Mouse (Mus musculus): ENCODE measurements around the gene Rbfox2. TPM values are rescaled to one million over a fixed set of nuclear protein-coding genes. Genes with fewer than 3 reads are reported as not detected.
A peak's percentile ranks its signal among the peaks of the same experiment; 100 is the strongest.

Rbfox2 gene
- total RNA-seq, 2 experiments from 2014 or later, result 54.4 to 64.7 TPM

DNA sequence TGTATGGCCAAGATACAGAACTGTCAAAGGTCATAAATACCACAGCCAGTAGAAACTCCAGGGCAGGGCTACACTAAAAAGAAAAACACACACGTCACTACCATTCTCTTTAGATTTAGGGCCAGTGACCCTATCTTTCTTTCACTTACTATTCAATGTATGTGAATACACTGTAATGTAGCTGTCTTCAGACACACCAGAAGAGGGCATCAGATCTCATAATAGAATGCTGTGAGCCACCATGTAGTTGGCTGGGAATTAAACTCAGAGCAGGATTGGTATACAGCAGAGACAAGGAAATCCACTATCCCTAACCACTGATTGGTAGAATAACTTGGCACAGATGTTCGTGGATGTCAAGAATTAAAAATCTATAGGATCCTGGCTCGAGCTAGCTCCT, 76.7 kb downstream of the Rbfox2 start:
- DNase-seq, result no peak

DNA sequence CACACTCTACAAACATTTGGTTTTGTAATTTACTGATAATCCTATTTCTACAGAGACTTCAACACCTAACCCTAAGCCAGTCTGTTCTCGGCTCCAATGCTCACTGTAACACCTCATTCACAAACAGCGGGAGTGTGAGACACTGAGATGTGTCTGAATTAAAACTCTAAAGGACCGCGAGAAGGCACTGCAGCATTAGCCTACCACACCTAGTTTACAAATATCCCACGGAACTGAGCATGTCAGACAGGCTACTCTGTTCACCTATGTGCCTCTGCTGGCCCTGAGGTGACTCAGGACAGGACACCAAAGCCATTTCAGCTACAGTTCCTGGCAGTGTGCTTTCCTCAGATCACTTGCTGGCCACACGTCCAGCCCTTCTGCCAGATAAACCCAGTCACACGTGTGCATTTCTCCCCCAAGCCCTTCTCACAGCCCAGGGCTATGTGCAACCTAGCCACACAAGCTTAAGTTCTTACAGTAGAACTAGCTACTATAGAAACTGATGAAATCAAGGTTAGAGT, 79.9 kb downstream of the Rbfox2 start:
- DNase-seq, result no peak

DNA sequence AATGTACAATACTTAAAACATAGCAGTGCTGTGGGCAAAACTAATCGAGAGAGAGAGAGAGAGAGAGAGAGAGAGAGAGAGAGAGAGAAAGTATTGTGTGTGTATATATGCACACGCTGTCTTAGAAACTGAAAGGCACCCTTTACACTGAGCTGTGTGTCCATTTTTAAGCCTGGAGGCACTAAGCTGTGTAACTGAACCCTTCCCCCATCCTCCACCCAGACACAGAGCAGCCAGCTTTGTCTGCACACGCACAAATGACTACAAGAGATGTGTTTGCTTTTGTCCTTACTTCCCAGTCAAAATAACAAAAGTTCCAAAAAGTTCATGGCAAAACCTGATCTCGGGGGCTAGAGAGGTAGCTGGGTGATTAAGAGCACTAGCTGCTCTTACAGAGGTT, 80.9 kb downstream of the Rbfox2 start:
- no peak for DNase-seq

DNA sequence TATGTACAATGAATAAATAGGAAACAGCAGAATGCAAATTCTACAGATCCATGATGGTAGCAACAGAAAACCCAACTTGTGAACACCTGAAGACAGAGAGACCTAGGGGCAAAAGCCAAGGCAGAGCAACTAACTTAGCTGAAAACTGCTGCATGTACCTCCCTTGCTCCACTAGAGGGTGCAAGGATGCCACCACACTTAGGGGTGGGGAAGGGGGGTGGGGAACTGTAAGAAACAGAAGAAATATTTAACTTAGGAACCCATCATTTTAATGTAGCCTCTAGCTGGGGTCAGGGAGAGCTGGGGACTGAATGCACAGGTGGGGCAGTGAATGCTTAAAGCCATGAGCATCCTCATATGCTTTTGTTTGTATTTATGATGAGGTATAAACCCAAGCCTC, 81.5 kb downstream of the Rbfox2 start:
- DNase-seq, result peak; percentile 31 to 43

DNA sequence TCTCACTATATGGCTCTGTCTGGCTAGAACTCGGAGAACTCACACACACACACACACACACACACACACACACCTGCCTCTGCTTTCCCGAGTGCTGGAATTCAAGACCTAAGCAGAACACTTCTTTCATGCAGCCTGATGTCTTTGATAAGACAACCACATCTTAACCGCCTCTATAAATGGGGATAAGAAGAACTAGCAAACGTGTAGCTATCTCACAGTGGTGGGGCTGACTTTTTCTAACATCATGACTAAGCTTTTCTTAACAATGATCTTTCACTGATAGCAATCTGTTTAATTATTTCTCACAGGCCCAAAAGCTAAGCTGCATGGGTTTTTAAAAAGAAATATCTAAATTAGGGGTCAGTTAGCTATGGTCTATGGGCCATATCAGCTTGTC, 86.0 kb downstream of the Rbfox2 start:
- DNase-seq, result no peak

DNA sequence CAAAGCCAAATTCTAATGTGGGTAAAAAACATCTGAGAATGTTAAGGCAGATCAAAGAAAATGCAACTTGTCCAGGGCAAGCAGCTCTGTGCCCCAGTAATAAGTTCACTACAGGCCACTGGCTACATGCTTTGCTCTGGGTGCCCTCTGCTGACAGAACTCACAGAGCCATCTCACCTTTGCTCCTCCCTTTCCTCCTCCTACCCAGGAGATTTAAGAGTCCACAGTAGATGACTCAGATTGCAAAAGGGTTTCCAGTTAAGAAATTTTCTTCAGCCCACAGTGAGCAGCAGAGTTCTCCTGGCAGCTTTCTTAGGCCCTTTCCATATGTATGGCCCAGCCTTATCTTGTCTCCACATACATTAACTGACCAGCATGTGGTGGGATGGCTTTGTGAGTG, 86.7 kb downstream of the Rbfox2 start:
- peak; percentile 75 to 80 for DNase-seq

DNA sequence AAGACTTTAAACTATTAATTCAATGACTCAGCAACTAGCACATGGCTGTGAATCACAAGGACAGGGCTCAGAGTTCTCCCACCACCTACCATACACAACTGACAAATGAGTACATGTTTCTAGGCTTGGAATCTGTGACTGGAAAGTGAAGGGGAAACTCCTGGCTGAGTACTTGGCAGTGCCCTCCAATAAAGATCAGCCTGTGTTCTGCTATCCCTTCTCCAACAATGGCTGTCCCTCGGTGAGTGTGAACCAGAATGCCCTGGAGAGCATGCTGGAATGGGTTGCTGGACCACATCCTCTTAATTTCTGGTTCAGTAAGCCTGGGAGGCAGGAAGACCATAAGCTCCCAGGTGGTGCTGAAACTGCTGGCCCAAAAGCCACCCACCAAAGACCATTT, 87.2 kb downstream of the Rbfox2 start:
- peak; percentile 13 to 33 for DNase-seq

DNA sequence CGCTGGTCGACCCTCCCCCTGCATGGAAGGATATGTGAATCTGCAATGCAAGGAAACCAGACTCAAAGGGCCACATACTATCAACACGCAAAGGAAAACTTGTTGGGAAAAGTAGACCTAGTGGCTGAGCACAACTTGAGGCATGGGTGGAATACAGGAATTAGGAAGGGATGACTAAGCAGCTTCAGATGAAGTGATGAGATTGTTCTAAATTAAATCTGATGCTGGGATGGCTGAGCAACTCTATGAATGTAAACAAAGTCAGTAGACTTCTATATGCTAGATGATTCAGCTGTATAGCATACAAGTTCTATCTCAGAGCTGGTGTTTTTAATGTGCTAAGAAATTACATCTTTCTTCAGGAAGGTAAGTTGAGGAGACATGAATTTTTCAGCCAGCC, 88.8 kb downstream of the Rbfox2 start:
- no peak for DNase-seq

DNA sequence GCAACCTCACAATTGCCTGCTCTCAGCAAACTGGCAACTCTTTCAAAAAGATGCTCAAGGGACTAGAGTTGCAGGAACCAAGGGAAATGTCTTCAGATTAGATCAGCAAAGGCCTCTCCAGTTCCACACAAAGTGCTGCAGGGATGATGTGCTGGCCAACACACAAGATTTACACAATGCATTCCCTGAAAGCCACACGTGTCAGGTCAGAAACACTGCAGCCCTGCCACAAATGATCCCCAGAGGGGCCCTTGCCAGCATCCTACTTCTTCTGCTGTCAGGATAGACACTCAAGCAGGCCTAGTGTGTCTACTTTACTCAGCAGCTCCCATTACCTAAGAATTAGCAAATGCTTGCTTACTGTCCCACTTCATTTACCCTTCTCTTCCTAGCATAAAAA, 89.3 kb downstream of the Rbfox2 start:
- no peak for DNase-seq

DNA sequence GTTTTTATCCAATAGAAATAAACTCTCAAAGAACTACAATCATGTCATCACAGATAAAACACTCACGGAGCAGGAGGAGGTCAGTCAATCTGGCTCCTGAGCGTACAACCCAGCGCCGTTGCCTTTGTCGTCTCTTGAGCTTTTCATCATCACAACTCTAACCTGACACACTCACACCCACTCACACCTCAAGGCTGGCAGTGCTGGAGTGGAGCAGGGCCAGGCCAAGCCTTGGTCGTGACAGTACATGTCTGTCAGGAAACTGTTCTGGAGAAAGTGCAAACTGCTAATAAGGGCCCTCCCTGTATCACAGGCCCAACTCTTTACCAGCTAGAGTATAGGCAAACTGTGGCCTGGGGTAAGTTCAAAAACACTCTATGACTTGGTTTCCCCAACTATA, 90.1 kb downstream of the Rbfox2 start:
- DNase-seq, result no peak

DNA sequence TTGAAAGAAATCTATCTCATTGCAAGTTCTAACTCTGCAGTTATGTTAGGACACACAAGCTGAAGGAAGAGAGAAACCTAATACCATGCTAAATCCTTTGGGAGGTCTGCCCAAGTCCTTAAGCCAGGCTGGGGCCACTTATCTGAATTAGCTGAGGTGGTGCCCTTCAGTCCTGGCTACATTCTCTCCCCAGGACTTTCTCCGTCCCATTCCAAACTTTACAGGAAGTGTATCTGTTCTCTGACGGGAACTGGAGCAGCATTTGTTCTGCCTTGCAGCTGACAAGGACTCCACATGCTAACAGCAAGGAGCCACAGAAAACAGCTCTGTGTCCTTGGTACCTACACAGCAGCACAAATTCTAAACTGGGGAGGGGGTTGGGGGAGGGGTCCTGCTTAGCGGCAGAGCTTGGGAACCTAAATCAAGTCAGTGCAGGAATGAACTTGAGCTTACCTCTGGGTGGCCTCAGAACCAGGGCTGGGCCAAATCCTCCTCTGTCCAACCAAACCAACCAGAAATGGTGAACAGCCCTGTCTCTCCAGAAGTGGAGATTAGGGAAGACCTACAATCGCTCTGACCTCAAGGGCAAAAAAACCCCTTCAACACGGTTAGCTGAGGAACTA, 91.5 kb downstream of the Rbfox2 start:
- DNase-seq, result no peak

DNA sequence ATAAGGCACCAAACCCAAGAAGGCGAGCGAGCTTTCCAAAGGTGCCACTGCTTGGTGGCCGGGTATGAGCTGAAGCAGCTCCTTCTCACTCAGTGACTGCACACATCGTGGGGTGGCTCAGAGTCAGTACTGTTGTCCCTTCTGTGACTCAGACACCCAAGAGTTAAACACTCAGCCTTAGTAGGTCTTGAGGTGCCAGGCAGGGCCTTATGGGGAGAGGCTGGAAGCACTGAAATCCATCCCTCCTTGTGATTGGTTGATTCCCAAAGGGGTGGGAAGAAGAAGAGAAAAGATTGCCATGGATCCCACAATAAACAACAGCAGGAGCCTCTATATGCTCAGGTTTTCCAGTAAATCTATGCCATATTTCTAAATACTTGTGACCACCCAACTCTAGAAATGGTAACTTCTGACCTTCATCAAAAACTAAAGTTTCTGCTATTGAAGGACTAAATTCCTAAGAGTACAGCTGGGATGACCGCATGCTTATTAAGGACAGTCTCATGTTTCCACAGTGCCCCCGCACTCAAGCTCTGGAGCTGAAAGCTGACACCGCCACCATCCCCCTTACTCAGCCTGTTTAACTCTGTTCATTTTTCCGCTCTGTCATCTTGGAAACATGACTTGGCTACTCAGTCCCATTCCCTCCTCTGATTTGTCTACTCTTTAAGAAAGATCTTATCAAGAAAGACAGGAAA, 92.2 kb downstream of the Rbfox2 start:
- DNase-seq, result no peak

DNA sequence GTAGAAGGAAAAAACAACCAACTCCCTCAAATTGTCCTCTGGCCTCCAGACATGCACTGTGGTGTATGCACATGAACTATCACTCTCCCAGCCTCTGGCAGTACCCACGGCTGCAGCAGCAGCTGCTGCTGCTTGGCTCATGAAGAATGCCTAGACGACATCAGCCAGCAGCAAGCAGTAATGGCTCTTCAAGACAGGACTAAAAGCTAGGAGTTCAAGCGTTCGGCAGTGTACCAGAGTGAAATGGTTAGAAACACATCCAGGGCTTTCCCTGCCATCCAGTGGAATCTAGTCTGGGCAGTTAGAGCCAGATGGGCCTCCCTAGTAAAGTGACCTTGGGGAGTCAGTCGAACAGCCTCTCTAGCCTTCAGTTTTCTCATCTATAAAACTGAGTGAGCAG, 93.0 kb downstream of the Rbfox2 start:
- DNase-seq, result no peak

DNA sequence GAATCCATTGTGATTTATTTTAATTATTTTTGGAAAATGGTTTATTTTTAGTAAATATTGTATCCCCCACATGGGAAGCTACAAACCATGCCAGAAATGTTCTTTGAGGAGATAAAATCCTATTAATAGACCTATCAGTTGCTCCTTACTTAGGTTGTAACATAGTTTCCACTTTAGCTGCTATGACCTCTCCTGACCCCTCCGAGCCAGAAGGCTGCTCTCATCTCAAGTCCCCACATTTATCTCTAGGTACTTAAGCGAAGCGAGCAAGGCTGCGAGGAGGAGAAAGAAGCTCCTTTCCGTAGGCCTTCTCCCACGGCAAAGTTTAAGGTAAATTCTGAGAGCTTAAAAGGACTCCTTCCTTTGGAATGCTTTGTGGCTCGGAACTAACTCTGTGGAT, 94.0 kb downstream of the Rbfox2 start:
- DNase-seq, result no peak

DNA sequence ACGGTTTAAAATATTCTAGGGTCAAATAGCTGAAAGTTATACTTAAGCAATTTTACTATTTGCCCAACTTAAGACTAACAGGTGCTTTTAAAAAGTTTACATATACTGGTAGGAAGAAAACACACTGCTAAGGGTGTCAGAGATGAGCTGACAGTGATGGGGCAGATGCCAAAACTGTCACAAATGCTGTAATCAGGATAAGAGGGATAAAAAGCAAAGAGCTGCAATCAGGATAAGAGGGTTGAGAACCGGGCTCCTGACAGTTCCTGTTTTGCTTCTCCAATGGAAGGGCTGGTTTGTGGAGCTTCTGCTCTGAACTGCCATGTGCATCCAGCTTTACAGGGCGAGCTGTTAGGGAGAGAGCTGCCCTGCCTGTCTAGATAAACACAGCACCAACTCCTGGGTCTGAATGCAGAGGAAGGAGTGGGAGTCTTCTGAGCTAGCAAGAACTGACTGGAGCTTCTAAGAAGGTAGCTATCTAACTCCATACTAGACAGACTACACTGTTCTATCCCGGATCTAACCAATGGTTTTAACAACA, 94.5 kb downstream of the Rbfox2 start:
- no peak for DNase-seq

DNA sequence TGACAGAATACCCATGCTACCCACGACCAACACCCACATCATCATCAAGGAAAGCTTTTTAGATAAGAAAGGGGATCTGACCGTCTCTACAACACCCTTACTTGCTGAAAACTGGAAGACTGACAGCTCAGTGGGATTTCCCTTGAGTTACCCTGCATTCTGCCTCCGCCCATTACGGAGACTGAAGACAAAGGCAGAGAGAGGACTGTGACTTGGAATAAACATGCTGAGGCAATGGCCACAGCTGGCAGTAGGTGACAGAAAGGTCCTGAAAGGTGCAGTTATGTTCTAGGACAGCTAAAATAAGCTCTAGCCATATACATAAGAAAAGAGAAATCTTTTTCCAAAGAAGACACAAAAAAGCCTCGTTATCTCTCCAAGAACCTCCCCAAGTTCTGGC, 99.8 kb downstream of the Rbfox2 start:
- DNase-seq, result no peak

DNA sequence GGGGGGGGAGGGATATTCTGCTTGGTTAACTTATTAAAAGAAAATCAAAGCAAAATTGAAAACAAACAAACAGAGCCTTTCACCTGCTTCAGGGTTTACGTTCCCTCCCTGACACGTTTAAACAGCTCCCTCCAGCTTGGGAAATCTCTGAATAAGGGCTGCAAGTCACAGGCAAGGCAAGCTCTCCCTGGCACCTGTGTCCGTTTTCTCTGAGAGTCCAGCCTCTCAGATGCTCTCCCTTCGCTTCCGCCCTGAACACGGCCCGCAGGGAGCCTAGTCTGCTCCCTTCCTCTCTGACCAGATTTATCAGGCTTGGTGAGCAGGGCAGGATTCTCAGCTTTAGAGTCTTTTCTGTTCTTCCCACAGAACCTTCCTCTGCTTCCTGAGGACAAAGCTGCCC, 101.9 kb downstream of the Rbfox2 start:
- no peak for DNase-seq

DNA sequence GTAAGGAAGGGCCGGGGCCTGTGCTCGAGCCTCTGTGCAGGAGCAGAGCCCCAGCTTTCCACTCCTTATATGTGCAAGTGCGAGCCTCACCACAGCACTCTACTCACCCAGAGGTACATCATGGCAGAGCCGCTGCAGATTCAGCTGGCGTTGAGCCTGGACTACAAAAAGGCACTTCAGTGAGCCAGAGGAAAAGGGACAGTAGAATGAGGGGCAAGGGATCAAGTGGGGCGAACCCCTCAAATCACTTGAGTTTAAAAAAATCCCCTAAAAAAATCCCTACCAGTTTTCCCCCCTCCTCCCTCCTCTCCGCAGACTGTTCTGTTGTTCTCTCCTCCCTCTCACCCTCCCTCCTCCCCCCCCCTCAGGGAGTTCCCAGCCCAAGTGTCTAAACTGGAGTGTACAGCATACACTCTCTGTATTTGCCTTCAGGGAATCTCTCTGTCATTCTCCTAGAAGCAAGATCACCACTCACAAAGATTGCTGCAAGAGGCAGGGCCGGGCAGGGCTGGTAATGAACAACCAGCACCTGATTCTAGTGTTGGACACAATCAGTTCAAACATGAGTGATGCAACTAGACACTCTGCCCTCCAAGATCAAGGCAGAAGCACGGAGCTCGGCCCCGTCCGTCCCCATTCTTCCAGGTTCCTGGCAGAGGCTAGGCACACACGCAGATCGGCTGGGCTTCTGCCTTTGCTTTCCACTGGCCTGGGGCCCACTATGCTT, 103.4 kb downstream of the Rbfox2 start:
- peak; percentile 20 to 58 for DNase-seq

DNA sequence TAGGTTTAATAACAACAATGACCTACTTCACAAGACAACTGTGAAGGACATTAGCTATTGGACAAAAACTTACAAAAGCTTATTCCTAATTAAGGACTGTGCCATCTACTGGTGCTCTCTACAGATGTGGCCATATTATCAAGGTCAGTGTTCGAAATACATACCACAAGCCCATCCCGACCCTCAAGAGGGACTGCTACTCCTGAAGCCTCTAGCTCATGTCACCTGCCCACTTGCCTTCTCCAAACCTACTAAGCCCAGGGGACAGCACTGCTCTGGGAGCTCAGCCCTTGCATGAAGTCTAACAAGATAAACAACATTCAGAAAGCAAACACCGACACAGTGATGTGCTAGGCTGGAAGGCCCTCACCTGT, 103.9 kb downstream of the Rbfox2 start:
- no peak for DNase-seq

DNA sequence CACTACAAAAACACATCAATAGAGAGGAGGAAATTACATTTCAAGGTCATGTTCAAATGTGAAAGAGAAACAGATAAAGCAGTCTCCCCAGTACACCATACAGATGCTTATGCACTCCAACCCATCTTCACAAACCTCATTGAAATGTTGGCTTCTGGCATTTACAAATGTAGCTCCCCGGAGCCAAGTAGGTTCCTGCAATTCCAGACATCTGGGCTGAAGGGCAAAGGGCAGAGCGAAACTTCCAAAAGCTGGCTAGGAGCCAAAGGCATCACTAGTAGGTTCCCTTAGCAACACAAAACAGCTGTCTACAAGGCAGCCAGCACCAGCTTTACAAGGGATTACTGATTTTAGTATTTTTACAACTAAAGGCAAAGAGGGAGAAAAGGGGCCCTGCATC, 104.6 kb downstream of the Rbfox2 start:
- peak; percentile 53 to 71 for DNase-seq

DNA sequence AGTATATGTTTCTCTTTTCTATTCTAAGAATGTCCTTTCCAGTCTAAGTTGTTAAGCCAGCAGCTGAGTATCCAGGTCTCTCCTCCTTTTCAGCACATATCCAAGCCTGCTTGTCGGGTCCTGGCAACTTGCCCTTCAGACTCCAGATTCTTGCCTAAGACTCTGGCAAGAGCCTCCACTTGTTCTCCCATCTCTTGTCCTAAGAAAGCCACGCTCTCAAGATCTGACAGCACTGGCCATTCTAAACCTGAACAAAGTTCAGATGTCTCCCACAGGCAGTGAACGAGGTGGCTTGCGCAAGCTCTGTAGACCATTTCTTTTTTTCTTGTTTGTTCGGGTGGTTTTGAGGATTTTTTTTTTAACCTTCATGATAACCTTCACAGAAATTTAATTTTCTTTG, 110.0 kb downstream of the Rbfox2 start:
- peak; percentile 55 to 67 for DNase-seq

DNA sequence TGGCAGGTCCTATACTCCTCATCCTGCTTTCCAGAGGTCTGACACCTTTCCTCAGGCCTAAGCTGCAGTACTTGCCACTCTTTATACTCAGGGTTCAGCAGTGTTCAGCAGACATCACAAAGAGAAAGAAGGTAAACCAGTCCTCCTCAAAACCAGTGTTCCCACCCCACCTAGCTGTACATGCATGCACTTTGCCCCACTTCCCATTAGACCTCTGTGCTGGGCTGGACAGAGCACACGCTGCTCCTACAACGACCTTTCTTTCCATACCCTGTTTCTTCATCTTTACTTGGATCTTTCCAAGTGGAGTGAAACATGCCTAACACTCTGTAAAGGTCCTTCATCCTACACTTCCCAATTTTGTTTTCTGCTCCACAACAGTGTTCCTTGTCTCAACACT, 110.8 kb downstream of the Rbfox2 start:
- no peak for DNase-seq

Measured in adrenal gland, postnatal 36 days (tissue).